Mouse (Mus musculus) ovary, postnatal 14 days (tissue): ENCODE data around the gene Gm614.

Experiments
- DNase-seq: peaks from one replicate; pipeline ENCODE4 v3.0.0; 2022; ENCODE audit warnings: low spot score

Gene Gm614

GRCm38 (mm10) chrX:101263892-101264291, at the start of gene Gm614:
Gm614 (minus strand) TSS chrX:101263992.
- DNase-seq = no peak

DNA sequence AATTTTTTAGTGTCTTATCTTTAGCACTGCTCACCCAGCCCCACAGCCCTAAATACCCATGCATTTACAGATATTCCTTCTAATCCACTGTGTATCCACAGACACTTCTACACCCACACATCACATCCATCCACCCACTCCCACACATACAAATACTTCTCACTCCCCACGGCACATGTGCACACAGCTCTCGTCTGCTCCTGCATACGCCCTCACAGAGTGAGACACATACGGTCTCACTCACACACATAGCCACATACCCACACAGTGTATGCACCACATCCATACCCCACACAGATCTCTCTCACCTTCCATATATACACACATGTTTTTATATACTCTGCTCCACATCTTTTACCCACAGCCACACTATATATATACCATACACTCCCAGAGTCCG, 45.5 kb upstream of the Gm614 start:
- no peak for DNase-seq

DNA sequence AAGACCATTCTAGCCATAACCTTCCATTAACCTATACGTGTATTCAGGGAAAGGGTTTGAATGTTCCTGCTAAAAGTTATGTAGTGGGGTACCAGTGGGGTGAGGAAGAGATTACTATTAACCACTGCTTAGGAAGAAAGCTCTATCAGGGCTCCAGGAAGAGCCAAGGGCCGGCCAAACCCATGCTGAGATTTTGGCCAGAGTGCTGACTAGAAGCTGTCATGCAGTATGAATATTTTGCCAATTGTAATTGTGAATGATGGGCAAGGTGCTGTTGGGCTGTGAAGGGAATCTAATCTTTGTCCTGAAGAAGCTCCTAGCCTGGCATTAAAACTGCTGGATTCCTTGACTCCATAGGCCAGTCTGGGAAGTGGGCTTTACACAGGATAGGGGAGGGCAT, 40.9 kb upstream of the Gm614 start:
- no peak for DNase-seq

DNA sequence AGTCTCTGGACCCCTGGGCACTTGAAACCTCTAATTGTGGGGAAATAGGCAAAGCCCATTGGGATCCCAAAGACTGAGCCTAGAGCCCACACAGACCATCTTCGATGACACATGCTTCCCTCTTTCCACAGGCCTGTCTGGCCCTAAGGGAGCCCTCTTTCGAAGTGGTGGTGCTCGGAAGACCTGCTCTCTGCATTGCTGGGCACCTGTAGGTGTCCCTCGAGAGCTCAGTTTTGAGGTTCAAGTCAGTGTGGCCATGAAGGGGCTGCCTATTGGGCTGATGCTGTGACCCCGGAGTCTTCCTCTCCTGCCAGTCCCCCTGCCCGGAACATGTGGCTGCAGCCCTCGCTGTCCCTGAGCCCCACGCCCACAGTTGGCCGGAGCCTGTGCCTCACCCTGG, 37.9 kb upstream of the Gm614 start:
- DNase-seq = no peak

GRCm38 (mm10) chrX:101300427-101301030, 36.7 kb upstream of the Gm614 start:
- no peak for DNase-seq

GRCm38 (mm10) chrX:101299473-101300426, 36.0 kb upstream of the Gm614 start:
- DNase-seq = no peak

DNA sequence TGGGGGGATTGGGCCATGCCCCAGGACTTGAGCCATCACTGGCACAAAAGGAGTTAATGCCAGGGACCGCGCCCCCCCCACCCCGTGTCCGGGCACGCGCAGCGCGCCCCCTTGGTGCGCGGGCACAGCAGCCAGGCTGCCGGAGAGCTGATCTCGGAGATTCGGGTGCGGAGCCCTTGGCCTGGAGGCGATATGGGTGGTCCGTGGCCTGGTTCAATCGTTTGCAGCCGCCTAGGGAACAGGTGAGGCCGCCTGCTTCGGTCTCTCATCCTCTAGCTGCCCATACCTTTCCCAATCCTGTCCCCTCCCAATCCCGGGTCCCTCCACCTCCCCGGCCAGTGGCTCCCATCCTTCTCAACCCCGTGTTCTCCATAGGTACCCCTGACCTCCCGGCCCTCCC, 35.3 kb upstream of the Gm614 start, which contains the start of gene Nlgn3:
Gene Nlgn3, plus strand, starts transcription at position 114 of the 400 bp plus-strand sequence.
- DNase-seq = no peak

DNA sequence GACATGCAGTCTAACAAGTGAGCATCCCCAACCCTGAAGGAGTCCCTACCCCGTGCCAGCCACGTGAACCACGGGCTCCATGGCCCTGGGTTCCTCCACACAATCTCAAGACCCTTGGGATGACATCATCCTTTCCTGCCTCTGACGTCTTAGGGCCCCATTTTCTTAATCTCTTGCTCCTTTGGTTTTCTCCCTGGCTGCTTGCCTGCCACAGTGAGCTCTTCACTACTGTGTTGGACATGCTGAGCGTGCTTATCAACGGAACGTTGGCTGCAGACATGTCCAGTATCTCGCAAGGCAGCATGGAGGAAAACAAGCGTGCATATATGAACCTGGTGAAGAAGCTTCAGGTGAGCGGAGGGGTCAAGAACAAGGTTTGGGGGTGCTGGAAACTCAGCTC, 26.3 kb upstream of the Gm614 start:
- no peak for DNase-seq

DNA sequence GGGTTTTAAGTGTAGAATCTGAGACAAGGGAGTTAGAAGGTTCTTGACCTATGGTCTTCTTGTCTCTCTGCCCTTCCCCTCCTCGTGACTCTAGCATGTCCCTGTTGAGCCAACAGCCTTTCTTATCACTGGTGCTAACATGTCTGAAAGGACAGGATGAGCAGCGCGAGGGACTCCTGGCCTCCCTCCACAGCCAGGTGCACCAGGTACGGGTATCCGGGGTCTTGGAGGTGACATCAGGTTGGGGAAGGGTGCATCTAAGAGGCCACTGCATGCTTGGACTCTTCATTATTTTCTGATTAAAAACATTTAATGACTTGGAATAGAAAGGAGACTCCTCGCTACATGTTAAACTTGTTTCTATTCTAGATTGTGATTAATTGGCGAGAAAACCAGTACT, 25.2 kb upstream of the Gm614 start:
- DNase-seq = no peak

DNA sequence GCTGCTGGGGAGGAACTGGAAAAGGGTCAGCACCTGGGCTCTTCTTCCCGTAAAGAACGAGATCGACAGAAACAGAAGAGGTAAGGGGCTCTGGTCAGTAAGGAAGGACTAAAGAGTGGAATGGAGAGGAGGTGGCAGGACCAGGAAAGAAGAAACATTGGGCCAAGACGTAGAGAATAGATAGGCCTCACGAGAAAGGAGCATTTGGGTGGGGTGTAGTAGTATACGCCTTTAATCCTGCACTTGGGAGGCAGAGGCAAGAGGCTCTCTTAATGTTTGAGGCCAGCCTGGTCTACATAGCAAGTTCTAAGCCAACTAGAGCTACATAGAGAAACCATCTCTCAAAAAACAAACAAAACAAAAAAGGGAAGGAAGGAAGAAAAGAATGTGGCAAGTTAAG, 24.6 kb upstream of the Gm614 start:
- DNase-seq = no peak

DNA sequence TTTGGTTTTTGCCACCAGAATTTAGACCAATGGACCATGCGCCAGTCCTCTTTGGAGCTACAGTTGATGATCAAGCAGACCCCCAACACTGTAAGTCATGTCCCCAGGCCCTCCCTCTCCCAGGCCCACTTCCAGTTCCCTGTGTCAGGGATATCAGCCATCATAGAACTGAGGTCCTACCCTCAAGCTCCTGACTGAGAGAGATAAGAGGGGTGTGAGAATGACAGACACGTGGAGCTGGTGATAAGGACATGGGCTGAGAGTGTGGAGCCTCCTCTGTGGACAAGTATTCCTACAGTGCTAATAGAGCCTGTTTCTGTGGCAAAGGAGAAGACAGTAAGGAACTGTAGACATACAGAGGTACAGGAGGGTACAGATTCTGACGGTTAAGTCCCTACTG, 23.8 kb upstream of the Gm614 start:
- no peak for DNase-seq

GRCm38 (mm10) chrX:101285953-101286670, 22.3 kb upstream of the Gm614 start:
- no peak for DNase-seq

DNA sequence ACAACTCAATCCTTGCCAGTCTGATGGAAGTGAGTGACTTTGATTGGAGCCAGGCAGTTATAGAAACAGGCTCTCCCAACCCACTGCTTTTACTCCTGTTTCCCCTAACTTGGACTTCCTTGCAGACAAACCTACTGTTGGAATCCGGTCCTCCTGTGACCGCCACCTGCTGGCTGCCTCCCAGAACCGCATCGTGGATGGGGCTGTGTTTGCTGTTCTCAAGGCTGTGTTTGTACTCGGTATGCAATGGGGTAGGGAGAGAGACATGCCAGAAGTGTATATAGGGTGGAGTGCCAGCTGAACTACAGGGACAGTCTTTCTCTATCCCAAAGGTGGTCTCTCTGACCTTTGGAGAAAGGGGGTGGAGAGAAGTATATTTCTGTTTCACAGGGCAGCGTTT, 21.7 kb upstream of the Gm614 start:
- peak; percentile 31 for DNase-seq

GRCm38 (mm10) chrX:101282813-101283212, 19.0 kb upstream of the Gm614 start:
- DNase-seq = no peak

- peak; percentile 69 for DNase-seq
Observed at GRCm38 (mm10) chrX:101273875-101274738, 10.3 kb upstream of the Gm614 start, which contains the start of gene Med12. Med12 (plus strand) TSS chrX:101274030.

DNA sequence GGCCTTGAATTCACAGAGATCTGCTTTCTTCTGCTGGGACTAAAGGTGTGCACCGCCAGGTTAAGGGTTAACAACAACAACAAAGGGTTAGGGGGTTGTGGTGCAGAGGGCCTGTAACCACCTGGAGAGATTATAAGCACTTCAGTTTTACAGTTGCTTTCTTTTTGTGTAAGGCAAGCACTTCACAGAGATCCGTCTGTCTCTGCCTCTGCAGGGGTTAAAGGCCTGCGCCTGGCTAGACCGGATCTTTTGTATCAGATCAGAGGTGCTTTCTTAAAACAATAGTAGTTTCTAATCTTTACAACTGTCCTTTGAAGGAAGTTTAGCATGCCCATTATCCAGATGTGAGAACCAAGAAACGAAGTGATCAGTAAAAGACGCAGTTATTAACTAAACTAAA, 9.6 kb upstream of the Gm614 start:
- DNase-seq = no peak

GRCm38 (mm10) chrX:101268755-101269124, 4.9 kb upstream of the Gm614 start, which contains the start of gene Gm20489:
Gm20489 (minus strand) TSS chrX:101269023.
- no peak for DNase-seq

DNA sequence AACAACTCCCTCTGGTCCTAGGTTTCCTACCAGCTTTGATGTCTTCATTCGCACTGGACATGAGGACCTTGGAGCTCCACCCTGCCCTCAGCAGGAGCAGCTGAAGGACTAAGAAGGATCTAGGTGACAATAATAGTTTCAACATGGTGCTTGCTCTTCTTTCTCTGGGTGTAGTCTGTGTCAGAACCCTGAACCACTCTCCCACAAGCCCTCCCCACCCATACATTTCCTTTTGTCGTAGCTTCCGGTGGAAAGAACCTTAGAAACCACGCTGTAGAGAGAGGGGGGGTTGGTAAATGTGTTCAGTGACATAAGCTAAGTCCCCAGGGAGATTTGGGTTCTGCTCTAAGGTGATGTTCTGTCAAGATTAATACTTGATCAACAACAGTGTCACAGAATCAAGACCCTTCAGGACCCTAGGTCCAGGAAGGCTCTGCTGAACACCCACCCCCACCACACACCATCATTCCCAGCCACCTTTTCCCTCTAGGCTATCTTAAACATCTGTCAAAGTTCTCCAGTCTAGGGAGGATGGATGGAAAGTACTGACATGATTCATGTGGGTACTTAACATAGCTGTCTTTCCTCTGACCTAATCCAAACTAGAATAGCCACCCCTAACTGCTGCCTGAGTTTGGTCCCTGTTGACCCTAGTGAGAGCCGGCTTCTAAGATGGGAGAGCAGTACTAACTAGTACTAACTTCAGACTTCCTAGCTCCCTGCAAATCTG, 4.4 kb upstream of the Gm614 start, which contains the start of gene Il2rg:
Gene Il2rg, minus strand, starts transcription at position 231 of the 730 bp plus-strand sequence.
- no peak for DNase-seq

- no peak for DNase-seq
Observed at GRCm38 (mm10) chrX:101266631-101267030, 2.8 kb upstream of the Gm614 start.

GRCm38 (mm10) chrX:101260441-101261325, 3.1 kb downstream of the Gm614 start:
- no peak for DNase-seq
